Mouse (Mus musculus) adipocyte (in vitro differentiated cells): ENCODE measurements around the gene Zfp687.
A peak's percentile ranks its signal among the peaks of the same experiment; 100 is the strongest.
"Not testable (repeated sequence)": the region's sequence is repeated elsewhere in the genome, so short reads cannot be mapped to it uniquely, and the experiment has no call there.

Experiments used
- DNase-seq: peaks from one replicate; pipeline ENCODE4 v3.0.0-alpha.2; 2016; ENCODE audit warnings: low spot score

The Zfp687 gene

GRCm38 (mm10) chr3:95015337-95015872 lies at the start of gene Zfp687:
Gene Zfp687 (minus strand): TSS chr3:95015448.
- DNase-seq = peak; percentile 99

DNA sequence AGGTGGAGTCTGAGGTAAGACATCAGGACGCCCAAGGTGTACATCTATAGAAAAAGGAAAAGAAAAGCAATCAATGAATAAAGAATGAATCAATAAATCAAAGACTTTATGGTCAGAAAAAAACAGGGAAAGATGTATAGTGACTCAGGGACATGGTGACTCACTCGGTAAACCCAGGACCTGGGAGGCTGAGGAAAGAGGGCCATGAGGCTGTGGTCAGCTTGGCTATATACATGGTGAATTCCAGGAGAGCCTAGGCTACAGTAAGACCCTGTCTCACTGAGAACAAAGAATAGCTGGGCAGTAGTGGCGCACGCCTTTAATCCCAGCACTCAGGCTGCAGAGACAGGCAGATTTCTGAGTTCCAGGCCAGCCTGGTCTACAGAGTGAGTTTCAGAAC lies 48.5 kb upstream of the Zfp687 start:
- no peak for DNase-seq

DNA sequence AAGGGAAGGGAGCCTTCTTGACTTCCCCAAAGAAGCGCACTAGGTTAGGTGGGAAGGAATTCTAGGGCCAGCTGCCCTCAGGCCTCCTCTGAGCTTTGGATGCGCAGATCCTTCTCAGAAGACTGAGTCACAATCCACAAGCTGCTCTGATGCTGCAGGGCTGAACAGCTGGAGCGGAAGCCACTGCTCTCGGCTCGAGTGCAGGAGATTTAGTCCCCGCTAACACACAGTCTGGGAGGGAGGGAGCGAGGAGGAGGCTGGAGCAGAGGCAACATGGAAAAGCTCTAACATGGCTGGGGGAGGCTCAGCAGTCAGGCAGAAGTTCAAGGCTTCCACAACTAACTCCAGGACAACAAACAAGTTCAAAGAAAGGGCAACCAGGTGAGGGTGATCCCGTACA lies 42.8 kb upstream of the Zfp687 start:
- DNase-seq = no peak

- DNase-seq = no peak
These were observed 41.0 kb upstream of the Zfp687 start for GRCm38 (mm10) chr3:95056275-95056674.

DNA sequence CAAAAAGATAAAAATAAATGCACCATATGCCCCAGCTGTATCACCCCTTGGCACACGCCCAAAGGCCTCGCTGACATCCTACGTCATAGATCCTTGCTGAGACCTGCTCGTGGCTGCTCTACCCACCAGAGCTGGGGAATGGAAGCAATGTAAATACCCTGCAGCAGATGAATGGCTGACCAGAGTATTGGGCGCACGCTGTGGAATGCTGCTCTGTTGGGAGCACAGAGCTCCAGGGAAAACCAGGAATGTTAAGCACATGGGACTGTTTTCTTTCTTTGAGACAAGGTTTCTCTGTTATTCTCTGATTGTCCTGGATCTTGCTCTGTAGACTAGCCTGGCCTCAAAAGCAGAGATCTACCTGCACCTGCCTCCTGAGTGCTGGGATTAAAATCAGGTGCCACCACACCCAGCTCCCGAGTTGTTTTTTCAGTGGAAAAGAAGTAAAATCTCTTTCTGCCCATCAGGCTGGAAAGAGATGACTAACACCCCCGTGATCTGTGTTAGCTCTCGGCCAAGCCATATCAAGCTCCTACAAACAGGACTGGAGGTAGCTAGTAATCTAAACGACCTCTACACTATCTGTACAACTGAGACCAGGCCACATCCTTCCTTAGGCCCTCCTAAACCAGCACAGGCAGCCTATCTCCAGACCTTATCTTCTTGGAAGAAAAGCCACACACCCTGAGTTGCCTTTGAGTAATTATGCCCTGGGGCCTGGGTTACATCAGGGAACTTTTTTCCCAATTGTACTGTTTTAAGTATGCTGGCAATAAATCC lies 39.4 kb upstream of the Zfp687 start:
- no peak for DNase-seq

- DNase-seq = peak; percentile 53
These were observed 38.5 kb upstream of the Zfp687 start for GRCm38 (mm10) chr3:95053701-95054100.

DNA sequence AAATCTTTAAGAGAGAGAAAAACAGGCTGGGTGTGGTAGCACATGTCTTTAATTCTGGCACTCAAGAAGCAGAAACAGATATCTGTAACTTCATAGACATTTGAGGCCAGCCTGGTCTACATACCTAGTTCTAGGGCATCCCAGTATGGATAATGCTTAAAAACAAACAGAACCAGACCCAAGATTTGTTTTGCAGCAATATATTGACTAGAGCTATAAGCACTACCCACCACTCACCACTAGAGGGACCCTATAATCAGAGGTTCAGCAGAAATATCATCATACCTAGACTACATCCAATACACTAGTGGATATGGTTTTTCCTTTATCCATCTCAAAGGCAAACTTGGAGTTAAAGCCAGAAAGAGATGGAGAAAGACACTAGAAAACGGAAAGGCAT lies 37.7 kb upstream of the Zfp687 start:
- peak; percentile 68 for DNase-seq

GRCm38 (mm10) chr3:95047914-95048313 lies 32.7 kb upstream of the Zfp687 start:
- DNase-seq = no peak

GRCm38 (mm10) chr3:95046462-95047057 lies 31.3 kb upstream of the Zfp687 start:
- no peak for DNase-seq

DNA sequence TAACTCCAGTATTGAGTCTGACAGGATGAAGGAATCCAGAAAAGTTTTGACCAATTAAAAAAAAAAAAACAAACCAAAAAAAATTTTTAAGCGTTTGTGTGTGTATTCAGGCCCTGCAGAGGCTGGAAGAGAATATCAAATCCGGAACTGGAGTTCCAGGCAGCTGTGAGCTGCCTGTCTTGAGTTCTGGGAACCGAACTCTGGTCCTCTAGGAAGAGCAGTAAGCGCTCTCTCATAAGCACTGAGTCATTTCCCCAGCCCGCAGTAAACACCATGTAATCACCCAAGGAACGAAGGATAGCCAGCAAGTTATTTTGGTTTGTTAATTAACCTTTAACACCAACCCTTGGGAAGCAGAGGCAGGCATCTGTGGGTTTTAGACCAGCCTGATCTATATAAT lies 28.0 kb upstream of the Zfp687 start:
- DNase-seq = no peak

GRCm38 (mm10) chr3:95042838-95043229 lies 27.6 kb upstream of the Zfp687 start:
- DNase-seq = no peak

- DNase-seq = peak; percentile 98
These were observed 27.1 kb upstream of the Zfp687 start, which contains the start of gene Psmd4 for GRCm38 (mm10) chr3:95042166-95042837. Gene Psmd4 (minus strand): TSS chr3:95042614.

DNA sequence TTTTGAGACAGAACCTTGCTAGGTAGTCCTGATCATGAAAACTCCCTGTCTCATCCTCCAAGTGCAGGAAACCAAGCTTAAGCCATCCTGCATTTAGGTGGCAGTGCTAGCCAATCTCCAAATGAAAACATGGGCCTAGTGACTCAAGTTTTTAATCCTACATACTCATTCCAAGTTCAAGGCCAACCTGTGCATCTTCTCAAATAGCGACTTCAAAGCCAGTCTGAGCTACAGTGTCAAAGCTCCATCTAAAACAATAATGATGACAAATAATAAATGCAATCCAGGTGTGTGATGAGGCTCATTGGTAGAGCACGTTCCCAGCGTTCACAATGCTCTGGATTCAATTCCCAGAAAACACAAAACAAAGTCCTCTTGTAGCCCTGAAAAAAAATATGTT lies 26.4 kb upstream of the Zfp687 start:
- DNase-seq = no peak

DNA sequence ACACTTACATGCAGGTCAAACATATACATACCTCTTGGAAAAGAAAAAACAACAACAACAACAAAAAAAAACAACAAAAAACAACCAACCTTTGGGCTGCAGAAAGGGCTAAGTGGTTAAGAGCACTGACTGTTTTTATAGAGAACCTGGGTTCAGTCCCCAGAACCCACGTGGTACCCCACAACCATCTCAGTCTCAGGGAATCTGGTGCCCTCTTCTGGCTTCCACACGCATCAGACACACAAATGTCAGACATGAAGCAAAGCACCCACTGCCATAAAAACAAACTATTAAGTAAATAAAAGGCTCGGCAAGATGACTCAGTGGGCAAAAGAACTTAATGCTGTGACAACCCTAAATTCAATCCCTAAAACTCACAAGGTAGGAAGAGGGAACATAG lies 14.7 kb upstream of the Zfp687 start:
- DNase-seq = no peak

GRCm38 (mm10) chr3:95029291-95029827 lies 14.1 kb upstream of the Zfp687 start:
- not testable (repeated sequence) for DNase-seq

DNA sequence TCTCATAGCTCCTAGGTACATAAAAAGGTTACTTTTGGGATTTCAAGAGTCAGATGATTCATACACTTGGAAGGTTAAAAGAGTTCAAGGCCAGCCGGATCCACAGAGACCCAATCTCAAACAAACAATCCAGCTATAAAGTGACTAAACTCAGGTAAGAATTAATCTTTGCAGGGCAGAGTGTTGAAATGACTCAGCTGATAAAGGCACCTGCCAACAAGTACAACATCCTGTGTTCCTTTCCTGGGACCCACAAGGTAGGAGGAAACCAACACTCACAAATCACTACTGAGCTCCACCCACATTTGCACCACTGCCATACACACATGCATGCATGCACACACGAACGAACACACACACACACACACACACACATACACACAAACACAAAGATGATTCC lies 13.4 kb upstream of the Zfp687 start:
- no peak for DNase-seq

DNA sequence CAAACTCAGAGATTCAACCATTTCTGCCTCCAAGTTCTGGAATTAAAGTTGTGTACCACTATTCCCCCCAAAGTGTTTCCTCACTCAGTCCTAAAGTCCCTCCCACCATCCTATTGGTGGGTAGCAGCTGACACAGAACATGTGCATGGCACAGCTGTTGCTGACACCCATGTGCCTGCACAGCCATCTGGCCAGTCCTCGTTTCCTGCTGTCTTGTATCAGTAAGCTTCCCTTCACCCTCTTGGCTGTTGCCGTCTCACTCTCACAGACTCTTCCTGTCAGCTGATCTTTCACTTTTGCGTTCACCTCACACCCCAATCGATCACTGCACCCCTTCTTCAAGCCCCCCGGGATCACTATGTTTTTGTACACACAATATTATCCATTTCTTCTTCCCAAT lies 12.5 kb upstream of the Zfp687 start:
- no peak for DNase-seq

DNA sequence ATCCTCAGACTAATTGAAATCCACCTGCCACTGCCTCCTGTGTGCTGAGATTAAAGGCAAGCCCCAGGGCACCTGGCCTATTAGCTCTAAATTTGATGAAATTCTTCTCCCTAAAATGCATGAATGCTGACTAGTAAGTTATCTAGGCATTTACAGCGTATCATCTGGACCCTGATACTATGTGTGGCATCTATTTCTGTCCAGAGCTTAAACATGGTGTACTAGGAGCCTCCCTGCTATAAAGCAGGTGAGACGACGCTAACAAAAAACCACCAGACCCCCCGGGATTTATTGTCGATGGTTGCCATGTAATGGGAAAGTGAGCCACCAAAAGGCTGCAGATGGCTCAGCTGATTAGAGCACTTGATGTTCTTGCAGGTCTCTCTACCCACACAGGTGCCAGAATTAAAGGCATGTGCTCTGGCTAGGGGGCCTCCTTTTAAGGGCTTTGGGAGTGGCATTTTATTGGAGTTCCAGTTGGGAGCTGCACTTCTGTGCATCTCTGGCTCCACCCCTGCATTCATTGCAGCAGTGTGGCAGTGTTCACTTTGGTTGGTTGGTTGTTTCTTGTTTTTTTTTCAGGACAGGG lies 11.9 kb upstream of the Zfp687 start:
- no peak for DNase-seq

- DNase-seq = no peak
These were observed 10.0 kb upstream of the Zfp687 start for GRCm38 (mm10) chr3:95025202-95025601.

GRCm38 (mm10) chr3:95024551-95024950 lies 9.3 kb upstream of the Zfp687 start:
- DNase-seq = no peak

GRCm38 (mm10) chr3:95020956-95021355 lies 5.7 kb upstream of the Zfp687 start:
- not testable (repeated sequence) for DNase-seq

GRCm38 (mm10) chr3:95018741-95019140 lies 3.5 kb upstream of the Zfp687 start:
- DNase-seq = no peak
